ENCODE assay signal across 9 mouse cellular contexts in genomic region chr8:66496998-66497577, GRCm38 (mm10). TPM values are rescaled to one million over a fixed set of nuclear protein-coding genes. Genes with fewer than 3 reads are reported as not detected.
A peak's percentile ranks its signal among the peaks of the same experiment; 100 is the strongest.
DNase-seq lines count a peak whose midpoint lies in the region; ATAC-seq lines count a peak whose summit lies in the region.
"Had no signal": no experiment of that assay in that cellular context is flagged by ENCODE, and none has a peak within 500 bp of the region (broad histone marks: within the 10 kb centered on the region; RNA-seq: fewer than 3 reads in every experiment).

No protein-coding gene starts in this region.

- H3K27me3 ChIP-seq in midbrain, embryonic 13.5 days, result no peaks in the 10 kb centered on the region

- H3K4me1 ChIP-seq in midbrain, embryonic 13.5 days (replicated peaks), result no peaks in the 10 kb centered on the region

- WGBS in midbrain, embryonic 13.5 days, result 36% methylated on average over 4 of the region's 4 CpGs

- no peak overlapping the region for H3K4me3 ChIP-seq in midbrain, embryonic 13.5 days (replicated peaks)

- no peak overlapping the region for H3K27ac ChIP-seq in midbrain, embryonic 13.5 days

- no peak overlapping the region for H3K9ac ChIP-seq in midbrain, embryonic 13.5 days (replicated peaks)

- no peaks in the 10 kb centered on the region for H3K9me3 ChIP-seq in midbrain, embryonic 13.5 days

- H3K36me3 ChIP-seq in midbrain, embryonic 13.5 days, result no peaks in the 10 kb centered on the region

- H3K4me2 ChIP-seq in midbrain, embryonic 13.5 days (replicated peaks), result no peak overlapping the region

- peak; percentile 43 for DNase-seq in heart, adult 8-10 months (ENCODE audit: low spot score)
- no peak for DNase-seq in heart, adult 11 months
- DNase-seq in c-Kit-positive CD71-negative TER-119-negative erythroid progenitor cells, embryonic 14.5 days (ENCODE audit: low read depth), result peak; percentile 48
- peak; percentile 9 to 56 for DNase-seq in frontal cortex, postnatal 36 days (ENCODE audit: low spot score in 2 of 2)
- DNase-seq in layer of hippocampus, adult 8-10 months (ENCODE audit: low spot score in 2 of 2), result peak; percentile 38
- DNase-seq in thymus, postnatal 14 days, result peak; percentile 27

- peak; percentile 72 for ATAC-seq in CD4-positive, CD25-positive, alpha-beta regulatory T cell, adult 4 months
- ATAC-seq in midbrain, embryonic 13.5 days, result peak; percentile 55

RNA-seq across cellular contexts. Expression of gene Tma16, which starts 10.8 kb away (rescaled TPM):
- 1 to 10 TPM; 3.2 to 4.1 (median 3.7) TPM for total RNA-seq in heart, adult 8-10 months (2022)
- 10 to 100 TPM; 14.5 to 15.3 TPM for polyA plus RNA-seq in CD4-positive, CD25-positive, alpha-beta regulatory T cell, adult 4 months (2017; shearing (Covaris generic))
- 10 to 100 TPM in 3 of 4 experiments, 1 to 10 TPM in 1; 9.8 to 12.1 (median 11.3) TPM for total RNA-seq in layer of hippocampus, adult 8-10 months (2022)
- 11.0 and 11.8 TPM in 2 replicates for polyA plus RNA-seq in midbrain, embryonic 13.5 days (2015; fragmentation: Nextera tagmentation; extraction: Ambion mirVana)

RNA-seq across cellular contexts. Expression of gene Tktl2, which starts 14.5 kb away (rescaled TPM):
- total RNA-seq in heart, adult 8-10 months (2022), result not detected
- polyA plus RNA-seq in CD4-positive, CD25-positive, alpha-beta regulatory T cell, adult 4 months (2017; shearing (Covaris generic)), result not detected
- under 1 TPM in 3 of 4 experiments, not detected in 1; 0.19 to 0.37 (median 0.22) TPM for total RNA-seq in layer of hippocampus, adult 8-10 months (2022)
- 0.03 TPM in 1 of 2 replicates, not detected in the other for polyA plus RNA-seq in midbrain, embryonic 13.5 days (2015; fragmentation: Nextera tagmentation; extraction: Ambion mirVana)
- total RNA-seq: adrenal gland, postnatal 36 days had no signal
